Mouse (Mus musculus) naive thymus-derived CD4-positive, alpha-beta T cell, adult 2 months (primary cell): ENCODE results near the gene Gm5142.
A peak's percentile ranks its signal among the peaks of the same experiment; 100 is the strongest.

ENCODE experiments used
- DNase-seq: peaks from one replicate; pipeline ENCODE4 v3.0.0-alpha.2; 2011; ENCODE audit warnings: low read depth

Gm5142 gene

DNA sequence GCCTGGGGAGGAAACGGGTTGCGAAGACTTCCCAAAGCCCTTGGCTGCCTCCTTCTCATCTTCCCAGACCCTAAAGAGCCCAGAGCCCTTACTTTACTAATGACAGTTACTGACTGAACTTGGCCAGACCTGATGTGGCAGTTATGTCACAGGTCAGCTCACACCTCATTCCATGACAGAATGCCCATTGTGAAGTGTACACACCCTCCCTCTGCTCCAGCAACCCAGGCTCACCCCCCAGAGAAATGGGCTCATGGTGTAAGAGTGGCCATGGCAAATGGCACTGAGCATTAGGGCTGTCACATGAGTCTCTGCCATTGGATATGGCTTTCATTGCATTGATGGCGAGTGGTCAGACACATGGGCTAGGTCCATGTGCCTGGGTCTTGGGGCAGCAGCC, at the start of gene Gm5142:
Gene Gm5142 (minus strand): TSS at position 101 of the 400 bp plus-strand sequence.
- no peak for DNase-seq

DNA sequence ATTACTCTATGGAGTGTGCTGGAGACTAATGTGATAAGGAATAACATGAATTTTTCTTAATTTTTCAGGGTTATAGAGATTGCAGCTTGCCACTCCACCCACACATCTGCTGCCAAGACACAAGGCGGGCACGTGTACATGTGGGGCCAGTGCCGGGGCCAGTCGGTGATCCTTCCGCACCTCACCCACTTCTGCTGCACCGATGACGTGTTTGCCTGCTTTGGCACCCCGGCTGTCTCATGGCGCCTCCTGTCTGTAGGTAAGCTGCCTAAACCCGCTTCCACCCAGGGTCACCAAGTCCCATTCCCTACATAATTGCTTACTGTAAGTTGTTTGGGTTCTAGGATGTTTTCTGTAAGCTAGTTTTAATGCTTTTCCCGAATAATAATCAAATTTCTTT, 47.7 kb upstream of the Gm5142 start:
- no peak for DNase-seq

DNA sequence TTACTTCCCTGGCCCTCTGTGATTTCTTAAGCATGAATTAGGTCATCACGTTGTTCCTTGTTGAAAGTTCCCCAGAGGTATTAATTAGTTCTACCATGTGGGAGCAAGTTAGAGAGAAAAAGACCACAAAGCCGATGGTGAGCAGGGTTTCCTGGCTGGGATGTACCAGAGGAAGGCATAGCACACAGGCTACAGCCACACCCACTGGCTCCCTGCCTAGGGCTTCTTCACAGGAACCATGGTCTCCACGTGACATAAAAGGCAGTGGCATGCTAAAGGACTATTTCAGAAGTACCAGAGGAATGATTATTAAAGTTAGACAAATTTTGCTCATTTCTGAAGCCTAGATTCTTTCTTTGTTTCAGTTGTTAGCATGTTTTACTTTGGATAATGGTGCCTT, 40.7 kb upstream of the Gm5142 start:
- no peak for DNase-seq

DNA sequence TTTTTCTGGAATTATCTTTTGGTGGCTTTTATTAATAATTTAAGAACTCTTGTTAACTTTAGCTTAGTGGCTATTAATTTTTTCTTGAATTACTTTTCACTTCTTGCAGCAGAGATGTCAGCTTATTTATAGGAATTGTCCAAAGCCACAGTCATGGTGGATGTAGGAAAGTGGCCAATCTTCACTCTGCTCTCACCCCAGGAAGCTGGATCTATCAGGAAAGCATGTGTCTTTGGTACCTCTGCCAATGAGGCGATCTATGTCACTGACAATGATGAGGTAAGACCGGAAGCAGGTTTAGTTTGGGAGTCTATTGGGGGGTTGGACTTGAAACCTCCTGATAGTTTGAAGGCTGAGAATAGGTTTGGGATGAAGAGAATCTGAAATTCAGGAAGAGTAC, 31.3 kb upstream of the Gm5142 start:
- DNase-seq = no peak

GRCm38 (mm10) chr14:59209003-59209402, 30.5 kb upstream of the Gm5142 start:
- no peak for DNase-seq

DNA sequence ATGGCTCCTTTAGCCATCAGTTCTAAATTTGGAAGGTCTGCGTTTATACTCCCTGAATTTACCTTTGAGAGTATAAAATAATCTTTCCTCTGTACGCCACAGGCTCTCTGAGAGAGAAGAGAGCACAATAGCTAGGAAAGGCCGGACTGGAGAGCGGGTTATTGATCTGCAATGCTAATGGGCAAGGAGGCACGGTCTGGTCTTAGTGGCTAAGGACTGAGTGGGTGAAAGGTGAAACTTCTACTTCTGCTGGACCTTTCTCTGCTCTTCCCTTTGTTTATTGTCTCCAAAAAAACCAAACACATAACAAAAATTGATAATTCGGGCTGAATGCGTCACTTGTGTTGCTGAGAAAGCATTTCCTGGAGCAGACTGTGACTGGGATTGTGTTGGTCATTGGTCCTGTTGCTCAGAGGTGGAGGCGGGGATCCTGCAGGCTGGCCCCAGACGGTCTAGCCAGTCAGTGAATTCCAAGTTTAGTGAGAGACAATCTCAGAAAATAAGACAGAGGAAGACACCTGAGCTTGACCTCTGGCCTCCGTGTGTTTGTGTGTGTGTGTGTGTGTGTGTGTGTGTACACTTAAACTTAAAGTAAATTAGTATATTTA, 27.5 kb upstream of the Gm5142 start:
- no peak for DNase-seq

DNA sequence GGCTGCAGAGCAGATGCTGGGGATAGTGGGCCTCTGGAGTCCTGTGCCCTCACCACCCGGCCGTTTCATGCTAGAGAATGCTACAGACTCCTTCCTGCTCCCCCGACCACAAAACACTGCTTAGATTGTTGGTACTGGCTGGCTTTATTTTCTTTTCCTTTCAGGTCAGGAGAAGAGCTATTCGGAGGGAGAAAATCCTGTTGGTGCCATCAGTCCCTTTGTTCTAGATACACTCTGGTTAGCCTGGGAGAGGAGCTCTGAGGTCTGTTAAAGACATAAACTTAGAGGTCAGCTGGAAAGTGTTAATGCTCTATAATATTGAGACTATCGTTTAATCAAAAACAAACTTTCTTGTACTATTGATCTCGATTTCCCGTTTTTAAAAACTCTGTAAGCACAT, 26.9 kb upstream of the Gm5142 start:
- DNase-seq = no peak

DNA sequence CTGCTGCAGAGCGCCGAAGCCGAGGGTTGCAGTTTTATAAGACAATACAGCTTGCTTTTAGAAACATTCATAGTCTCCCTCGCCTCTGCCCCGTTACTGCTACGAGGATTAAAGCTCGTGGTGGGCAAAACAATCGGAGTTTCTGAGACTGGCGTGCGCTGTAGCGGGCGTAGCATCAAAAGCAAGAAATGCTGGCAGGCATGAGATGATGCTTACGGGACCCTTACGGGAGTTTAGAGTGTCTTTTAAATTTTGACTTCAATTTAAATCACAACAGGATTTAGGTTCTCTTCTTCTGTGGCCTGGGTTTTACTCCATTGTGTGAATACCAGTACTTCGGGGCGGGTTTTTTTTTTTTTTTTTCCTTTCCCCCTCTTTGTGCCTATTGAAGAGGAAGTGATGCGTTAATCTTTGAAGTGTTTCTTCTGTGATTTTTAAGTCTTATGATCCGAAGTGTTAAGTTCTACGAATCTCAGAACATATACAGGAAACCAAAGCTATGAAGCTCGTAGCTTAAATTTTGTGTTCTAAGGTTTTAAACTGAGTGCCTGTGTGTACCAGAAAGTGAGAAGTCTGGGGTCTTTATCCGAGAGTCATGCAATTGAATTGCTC, 23.2 kb upstream of the Gm5142 start:
- peak; percentile 78 for DNase-seq

GRCm38 (mm10) chr14:59200711-59201603, 22.4 kb upstream of the Gm5142 start, which contains the start of gene Rcbtb1:
Rcbtb1 (plus strand) TSS chr14:59201209.
- peak; percentile 95 for DNase-seq

DNA sequence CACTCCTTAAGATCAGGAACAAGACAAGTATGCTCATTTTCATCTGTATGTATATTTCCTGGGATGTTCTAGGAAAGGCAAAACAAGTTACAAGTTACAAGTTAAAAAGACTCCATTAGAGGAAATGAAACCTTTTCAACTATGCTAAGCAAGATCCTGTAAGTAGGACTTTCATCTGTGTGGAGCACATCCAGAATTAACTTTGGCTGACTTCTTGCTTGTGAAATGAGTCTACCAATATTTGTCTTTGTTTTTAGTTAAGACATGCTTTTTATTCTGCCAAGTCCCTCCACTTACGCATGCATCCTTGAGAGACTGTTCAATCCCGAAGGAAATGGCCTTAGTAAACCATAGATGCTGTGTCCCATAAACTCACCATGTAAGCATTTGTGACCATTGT, 7.6 kb upstream of the Gm5142 start:
- no peak for DNase-seq

- no peak for DNase-seq
These were observed 7.0 kb upstream of the Gm5142 start for GRCm38 (mm10) chr14:59185514-59185913.

DNA sequence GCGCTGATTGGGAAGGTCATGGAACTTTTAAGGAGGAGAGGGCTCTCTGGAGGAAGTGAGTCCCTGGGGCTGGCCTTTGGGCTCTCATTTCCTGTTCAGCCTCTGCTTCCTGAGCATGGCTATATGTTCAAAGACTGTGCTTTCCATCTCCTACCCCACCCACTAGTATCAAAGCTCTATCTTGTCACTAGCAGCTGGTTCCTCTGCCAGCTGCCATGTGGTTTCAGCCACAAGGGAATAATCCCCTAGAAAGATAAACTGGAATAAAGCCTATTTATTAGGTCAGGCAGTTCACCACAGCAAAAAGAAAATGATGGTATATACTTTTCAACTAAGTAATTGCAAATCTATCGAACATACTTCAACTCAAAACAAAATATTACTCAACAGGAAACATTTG, 4.2 kb upstream of the Gm5142 start:
- no peak for DNase-seq

DNA sequence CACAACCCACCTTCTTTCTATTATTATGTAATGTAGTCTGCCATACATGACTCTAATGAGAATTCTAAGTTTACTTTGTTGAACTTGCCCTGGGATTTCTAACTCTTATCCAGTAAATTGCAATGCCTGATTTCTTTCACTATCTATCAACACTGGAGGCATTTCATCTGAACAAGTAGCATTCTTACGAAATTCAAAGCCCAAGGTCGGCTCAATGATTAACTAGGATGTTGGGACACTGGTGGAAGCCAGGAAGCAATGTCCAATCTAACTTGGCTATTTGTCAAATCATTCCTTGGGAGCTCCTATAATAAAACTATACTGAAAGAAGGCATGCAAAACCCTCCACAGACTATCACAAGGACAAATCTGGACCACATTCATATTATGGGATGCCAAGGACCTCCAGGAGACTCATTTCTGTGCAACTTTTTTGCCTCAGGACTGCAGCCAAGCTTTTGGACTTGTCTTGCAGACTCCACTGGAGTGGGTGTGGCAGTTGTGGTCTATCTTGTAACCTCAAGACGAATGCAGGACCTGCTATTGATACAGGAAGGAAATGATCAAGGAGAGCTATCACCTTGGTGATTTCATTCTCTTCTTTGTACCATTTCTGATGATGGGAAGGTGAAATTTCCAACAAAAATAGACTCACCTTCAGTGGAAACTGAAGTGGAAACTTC, 21.4 kb downstream of the Gm5142 start:
- no peak for DNase-seq

- no peak for DNase-seq
These were observed 23.0 kb downstream of the Gm5142 start for GRCm38 (mm10) chr14:59155589-59155988.

- no peak for DNase-seq
These were observed 35.8 kb downstream of the Gm5142 start, which contains the start of gene 1700129C05Rik for GRCm38 (mm10) chr14:59142793-59143192. 1700129C05Rik (minus strand) TSS chr14:59142893.

- peak; percentile 23 for DNase-seq
These were observed 64.3 kb downstream of the Gm5142 start for GRCm38 (mm10) chr14:59114281-59114680.
